Mouse (Mus musculus) MEL (cell line): ENCODE measurements around the gene Cdkl2. TPM values are rescaled to one million over a fixed set of nuclear protein-coding genes. Genes with fewer than 3 reads are reported as not detected.
A peak's percentile ranks its signal among the peaks of the same experiment; 100 is the strongest.

Experiments
- DNase-seq: peaks from one replicate; pipeline ENCODE4 v3.0.0; 2011; ENCODE audit warnings: low read depth, low spot score
- H3K27ac ChIP-seq: 2 replicates; pipeline ENCODE4 v1.5.1; 2012; ENCODE audit warnings: low read depth, mild to moderate bottlenecking, control low read depth, low read length, moderate library complexity; ENCODE audit not compliant: control insufficient read depth
- H3K27me3 ChIP-seq, 2 experiments: fragments of 150-350 bp in 1 of 2; sonication (generic) in 1 of 2; 2 replicates each; pipeline ENCODE4 v1.6.1; 2012; ENCODE audit warnings: low read length in 2 of 2, mild to moderate bottlenecking in 2 of 2, improper control_type of control experiment in 1 of 2, moderate library complexity in 1 of 2; ENCODE audit not compliant: insufficient read depth in 2 of 2, control insufficient read depth in 1 of 2
- H3K36me3 ChIP-seq, 2 experiments: 2 replicates each; pipeline ENCODE4 v1.6.1; 2012 to 2014; ENCODE audit warnings: low read length in 2 of 2, improper control_type of control experiment in 1 of 2, inconsistent platforms in 1 of 2, mild to moderate bottlenecking in 1 of 2; ENCODE audit not compliant: insufficient read depth in 2 of 2, control insufficient read depth in 1 of 2
- H3K4me1 ChIP-seq, 2 experiments: fragments of 150-350 bp in 1 of 2; sonication (generic) in 1 of 2; 2 replicates each; pipeline ENCODE4 v1.6.1; 2012; ENCODE audit warnings: low read length in 2 of 2, improper control_type of control experiment in 1 of 2, mild to moderate bottlenecking in 1 of 2; ENCODE audit not compliant: insufficient read depth in 2 of 2, control insufficient read depth in 1 of 2
- H3K4me3 ChIP-seq, 2 experiments: fragments of 150-350 bp in 1 of 2; sonication (generic) in 1 of 2; 2 replicates each; pipeline ENCODE4 v1.5.1; 2012; ENCODE audit warnings: low read depth in 2 of 2, low read length in 2 of 2, mild to moderate bottlenecking in 2 of 2, moderate library complexity in 2 of 2, control low read depth in 1 of 2, improper control_type of control experiment in 1 of 2; ENCODE audit not compliant: control insufficient read depth in 1 of 2, insufficient read depth in 1 of 2
- H3K79me2 ChIP-seq: 2 replicates; pipeline ENCODE4 v1.6.1; 2012; ENCODE audit warnings: mild to moderate bottlenecking, low read length, moderate library complexity; ENCODE audit not compliant: control insufficient read depth, poor library complexity, insufficient read depth
- H3K9ac ChIP-seq: 2 replicates; pipeline ENCODE4 v1.6.1; 2012; ENCODE audit warnings: low read depth, mild to moderate bottlenecking, control low read depth, low read length, moderate library complexity; ENCODE audit not compliant: control insufficient read depth, poor library complexity, severe bottlenecking
- H3K9me3 ChIP-seq: fragments of 150-350 bp; sonication (generic); replicated peaks from 2 replicates; pipeline ENCODE4 v1.6.1; 2012; ENCODE audit warnings: mild to moderate bottlenecking, low read length, improper control_type of control experiment, moderate library complexity; ENCODE audit not compliant: insufficient read depth
- BHLHE40 ChIP-seq: IDR thresholded peaks from 2 replicates; pipeline ENCODE4 v1.6.1; 2012; ENCODE audit warnings: low read depth, mild to moderate bottlenecking, inconsistent platforms, low read length, improper control_type of control experiment, borderline replicate concordance
- CHD2 ChIP-seq: IDR thresholded peaks from 2 replicates; pipeline ENCODE4 v1.6.1; 2011; ENCODE audit warnings: low read length, improper control_type of control experiment
- CTCF ChIP-seq, 3 experiments: IDR thresholded peaks in 2 of 3; conservative IDR thresholded peaks in 1 of 3; 2 replicates each; pipeline ENCODE4 v1.5.1; 2011 to 2012; ENCODE audit warnings: low read length in 3 of 3, low read depth in 2 of 3, mild to moderate bottlenecking in 2 of 3, improper control_type of control experiment in 1 of 3, inconsistent platforms in 1 of 3, mixed read lengths in 1 of 3, moderate library complexity in 1 of 3; ENCODE audit not compliant: control insufficient read depth in 1 of 3, insufficient read depth in 1 of 3, poor library complexity in 1 of 3, severe bottlenecking in 1 of 3
- EP300 ChIP-seq, 2 experiments: IDR thresholded peaks; 2 replicates each; pipeline ENCODE4 v1.6.1; 2011; ENCODE audit warnings: improper control_type of control experiment in 2 of 2, low read length in 2 of 2, low read depth in 1 of 2, mild to moderate bottlenecking in 1 of 2
- ETS1 ChIP-seq: IDR thresholded peaks from 2 replicates; pipeline ENCODE4 v1.6.1; 2012; ENCODE audit warnings: low read depth, mild to moderate bottlenecking, inconsistent platforms, low read length, improper control_type of control experiment, moderate library complexity
- GABPA ChIP-seq: IDR thresholded peaks from 2 replicates; pipeline ENCODE4 v1.6.1; 2012; ENCODE audit warnings: low read depth, mild to moderate bottlenecking, inconsistent platforms, low read length, improper control_type of control experiment, moderate library complexity
- GATA1 ChIP-seq: IDR thresholded peaks from 2 replicates; pipeline ENCODE4 v1.6.1; 2011; ENCODE audit warnings: low read depth, low read length, improper control_type of control experiment
- HCFC1 ChIP-seq: IDR thresholded peaks from 2 replicates; pipeline ENCODE4 v1.6.1; 2012; ENCODE audit warnings: low read depth, mild to moderate bottlenecking, inconsistent platforms, low read length, improper control_type of control experiment, moderate library complexity
- JUND ChIP-seq: IDR thresholded peaks from 2 replicates; pipeline ENCODE4 v1.6.1; 2011; ENCODE audit warnings: low read depth, mild to moderate bottlenecking, improper control_type of control experiment, low read length
- MAX ChIP-seq: IDR thresholded peaks from 2 replicates; pipeline ENCODE4 v1.6.1; 2011; ENCODE audit warnings: low read length, improper control_type of control experiment
- MAZ ChIP-seq: IDR thresholded peaks from 2 replicates; pipeline ENCODE4 v1.6.1; 2012; ENCODE audit warnings: low read depth, mild to moderate bottlenecking, inconsistent platforms, low read length, improper control_type of control experiment
- MXI1 ChIP-seq: IDR thresholded peaks from 2 replicates; pipeline ENCODE4 v1.6.1; 2011; ENCODE audit warnings: mild to moderate bottlenecking, low read depth, low read length, improper control_type of control experiment
- MYB ChIP-seq: IDR thresholded peaks from 2 replicates; pipeline ENCODE4 v1.6.1; 2011; ENCODE audit warnings: mild to moderate bottlenecking, low read depth, low read length, improper control_type of control experiment
- MYC ChIP-seq: IDR thresholded peaks from 2 replicates; pipeline ENCODE4 v1.6.1; 2011; ENCODE audit warnings: low read depth, mild to moderate bottlenecking, low read length, improper control_type of control experiment, moderate library complexity
- NELFE ChIP-seq: IDR thresholded peaks from 2 replicates; pipeline ENCODE4 v1.6.1; 2011; ENCODE audit warnings: low read depth, low read length, improper control_type of control experiment
- NRF1 ChIP-seq: IDR thresholded peaks from 2 replicates; pipeline ENCODE4 v1.6.1; 2014; ENCODE audit warnings: low read depth, mild to moderate bottlenecking, inconsistent platforms, low read length, improper control_type of control experiment, moderate library complexity; ENCODE audit not compliant: poor library complexity, insufficient read depth, severe bottlenecking
- POLR2A ChIP-seq, 2 experiments: IDR thresholded peaks; 2 replicates each; pipeline ENCODE4 v1.6.1; 2011 to 2012; ENCODE audit warnings: low read length in 2 of 2, mild to moderate bottlenecking in 2 of 2, control low read depth in 1 of 2, improper control_type of control experiment in 1 of 2, low read depth in 1 of 2, moderate library complexity in 1 of 2; ENCODE audit not compliant: control insufficient read depth in 1 of 2, insufficient read depth in 1 of 2, poor library complexity in 1 of 2
- POLR2AphosphoS5 ChIP-seq: IDR thresholded peaks from 2 replicates; pipeline ENCODE4 v1.6.1; 2012; ENCODE audit warnings: low read depth, borderline replicate concordance, mild to moderate bottlenecking, inconsistent platforms, low read length, moderate library complexity, mixed read lengths
- RAD21 ChIP-seq: IDR thresholded peaks from 2 replicates; pipeline ENCODE4 v1.6.1; 2011; ENCODE audit warnings: mild to moderate bottlenecking, low read depth, low read length, improper control_type of control experiment
- RCOR1 ChIP-seq: IDR thresholded peaks from 2 replicates; pipeline ENCODE4 v1.6.1; 2012; ENCODE audit warnings: low read depth, mild to moderate bottlenecking, inconsistent platforms, low read length, improper control_type of control experiment
- SIN3A ChIP-seq: IDR thresholded peaks from 2 replicates; pipeline ENCODE4 v1.6.1; 2012; ENCODE audit warnings: low read length, improper control_type of control experiment, inconsistent platforms
- SMC3 ChIP-seq: IDR thresholded peaks from 2 replicates; pipeline ENCODE4 v1.6.1; 2011; ENCODE audit warnings: low read depth, low read length, improper control_type of control experiment
- TAL1 ChIP-seq: IDR thresholded peaks from 2 replicates; pipeline ENCODE4 v1.6.1; 2012; ENCODE audit warnings: mild to moderate bottlenecking, inconsistent platforms, low read length, moderate library complexity, mixed read lengths
- TBP ChIP-seq: IDR thresholded peaks from 2 replicates; pipeline ENCODE4 v1.8.0; 2011; ENCODE audit warnings: low read depth, low read length, improper control_type of control experiment
- TCF12 ChIP-seq: IDR thresholded peaks from 2 replicates; pipeline ENCODE4 v1.6.1; 2014; ENCODE audit warnings: low read depth, mild to moderate bottlenecking, inconsistent platforms, low read length, improper control_type of control experiment, moderate library complexity
- UBTF ChIP-seq: IDR thresholded peaks from 2 replicates; pipeline ENCODE4 v1.6.1; 2012; ENCODE audit warnings: low read depth, mild to moderate bottlenecking, inconsistent platforms, low read length, improper control_type of control experiment, moderate library complexity, borderline replicate concordance; ENCODE audit not compliant: insufficient read depth
- USF1 ChIP-seq: IDR thresholded peaks from 2 replicates; pipeline ENCODE4 v1.6.1; 2014; ENCODE audit warnings: low read depth, mild to moderate bottlenecking, inconsistent platforms, low read length, improper control_type of control experiment, moderate library complexity
- USF2 ChIP-seq, 2 experiments: IDR thresholded peaks; 2 replicates each; pipeline ENCODE4 v1.6.1; 2011 to 2012; ENCODE audit warnings: improper control_type of control experiment in 2 of 2, low read length in 2 of 2, borderline replicate concordance in 1 of 2, inconsistent platforms in 1 of 2, low read depth in 1 of 2, mild to moderate bottlenecking in 1 of 2; ENCODE audit not compliant: insufficient read depth in 1 of 2
- ZC3H11A ChIP-seq: IDR thresholded peaks from 2 replicates; pipeline ENCODE4 v1.6.1; 2012; ENCODE audit warnings: low read depth, mild to moderate bottlenecking, inconsistent platforms, low read length, improper control_type of control experiment
- ZMIZ1 ChIP-seq: IDR thresholded peaks from 2 replicates; pipeline ENCODE4 v1.6.1; 2012; ENCODE audit warnings: low read depth, mild to moderate bottlenecking, inconsistent platforms, low read length, improper control_type of control experiment, moderate library complexity
- ZNF384 ChIP-seq: IDR thresholded peaks from 2 replicates; pipeline ENCODE4 v1.6.1; 2012; ENCODE audit warnings: low read depth, mild to moderate bottlenecking, inconsistent platforms, low read length, improper control_type of control experiment
- polyA plus RNA-seq, 2 experiments: library from polyadenylated mRNA; stranded (reverse) in 1 of 2; unstranded in 1 of 2; fragments of >175 nt in 1 of 2; fragments of >200 nt in 1 of 2; gene quantifications; 2 replicates each; pipeline versions ENCODE4 v1.2.1 to v1.2.4; 2012; ENCODE audit warnings: low replicate concordance in 2 of 2, low read depth in 1 of 2; ENCODE audit not compliant: insufficient read length in 2 of 2, insufficient read depth in 1 of 2, missing spikeins in 1 of 2
- total RNA-seq: library from RNA; depleted of rRNA; stranded (reverse); fragments of 300-350 nt; gene quantifications from 2 replicates; pipeline ENCODE4 v1.2.3, GENCODE M21; 2012; rRNA removed

Cdkl2 gene
- total RNA-seq (0.08 and 0.26 TPM in 2 replicates), polyA plus RNA-seq (under 1 TPM in 1 of 2 experiments, not detected in 1; 0.53 TPM)

GRCm38 (mm10) chr5:92043783-92044182 lies at the start of gene Cdkl2:
TSS of gene Cdkl2 (minus strand) at chr5:92043883.
- peak within 1 kb of the TSS; percentile 90 to 93 for H3K4me3 ChIP-seq
- H3K27me3 ChIP-seq = peaks cover 0 to 2% of the 10 kb centered on the region in 2 experiments; a peak in 1 of 4 replicates
- peak within 1 kb of the TSS; percentile 57 for H3K9ac ChIP-seq
- H3K27ac ChIP-seq = 0 out of 2 replicates have a peak within 1 kb of the TSS, but pooled peaks have one; percentile 1
- DNase-seq = no peak
- no peaks in the 10 kb centered on the region for H3K9me3 ChIP-seq
- no peaks in the 10 kb centered on the region; the same call in 1 of the 2 replicates for H3K79me2 ChIP-seq
- no peaks in the 10 kb centered on the region for H3K4me1 ChIP-seq
- peaks cover 0 to 6% of the 10 kb centered on the region in 2 experiments; a peak in 1 of 4 replicates for H3K36me3 ChIP-seq
- TF ChIP-seq MAZ (no peak), EP300 (IDR thresholded peaks at IDR 0.05; ENCODE audit: low read depth in 1 of 2, low read length in 2 of 2) (no peak), POLR2AphosphoS5 (no peak), HCFC1 (no peak), POLR2A (IDR thresholded peaks at IDR 0.05; ENCODE audit: control insufficient read depth in 1 of 2, insufficient read depth in 1 of 2, low read depth in 1 of 2, low read length in 2 of 2, poor library complexity in 1 of 2) (no peak), TBP (no peak), RAD21 (no peak), NRF1 (no peak), MYB (no peak), BHLHE40 (no peak), CTCF (IDR thresholded peaks at IDR 0.05 in 2 of 3, conservative IDR thresholded peaks at IDR 0.05 in 1 of 3; ENCODE audit: control insufficient read depth in 1 of 3, insufficient read depth in 1 of 3, low read depth in 2 of 3, low read length in 3 of 3, poor library complexity in 1 of 3, severe bottlenecking in 1 of 3) (no peak), SIN3A (no peak)

GRCm38 (mm10) chr5:92087469-92087868 lies 43.8 kb upstream of the Cdkl2 start:
- H3K27me3 ChIP-seq = no peaks in the 10 kb centered on the region
- no peaks in the 10 kb centered on the region for H3K4me1 ChIP-seq
- no peak overlapping the region; the same call in 1 of the 2 replicates for H3K27ac ChIP-seq
- H3K9me3 ChIP-seq = no peaks in the 10 kb centered on the region
- DNase-seq = peak; percentile 64
- H3K4me3 ChIP-seq = no peak overlapping the region
- H3K36me3 ChIP-seq = peaks cover 0 to 4% of the 10 kb centered on the region in 2 experiments; a peak in 2 of 4 replicates
- peaks cover 9% of the 10 kb centered on the region for H3K79me2 ChIP-seq
- no peak overlapping the region for H3K9ac ChIP-seq
- TF ChIP-seq ZNF384 (no peak), TCF12 (peak; percentile 79), MXI1 (no peak), JUND (no peak), EP300 (IDR thresholded peaks at IDR 0.05; ENCODE audit: low read depth in 1 of 2, low read length in 2 of 2) (peak; percentile 75 to 80), MYC (no peak), MYB (no peak), CTCF (IDR thresholded peaks at IDR 0.05 in 2 of 3, conservative IDR thresholded peaks at IDR 0.05 in 1 of 3; ENCODE audit: control insufficient read depth in 1 of 3, insufficient read depth in 1 of 3, low read depth in 2 of 3, low read length in 3 of 3, poor library complexity in 1 of 3, severe bottlenecking in 1 of 3) (no peak), USF1 (no peak), GATA1 (peak; percentile 82), SIN3A (no peak), ZMIZ1 (no peak), USF2 (IDR thresholded peaks at IDR 0.05; ENCODE audit: borderline replicate concordance in 1 of 2, insufficient read depth in 1 of 2, low read depth in 1 of 2, low read length in 2 of 2) (no peak), MAZ (no peak), NELFE (no peak), CHD2 (no peak), GABPA (no peak), MAX (no peak), UBTF (no peak), SMC3 (no peak), ZC3H11A (no peak), TAL1 (peak; percentile 71; the same call in 1 of the 2 replicates), ETS1 (no peak), RCOR1 (no peak)
